Mouse (Mus musculus): ENCODE measurements around the gene G0s2.

The G0s2 gene

DNA sequence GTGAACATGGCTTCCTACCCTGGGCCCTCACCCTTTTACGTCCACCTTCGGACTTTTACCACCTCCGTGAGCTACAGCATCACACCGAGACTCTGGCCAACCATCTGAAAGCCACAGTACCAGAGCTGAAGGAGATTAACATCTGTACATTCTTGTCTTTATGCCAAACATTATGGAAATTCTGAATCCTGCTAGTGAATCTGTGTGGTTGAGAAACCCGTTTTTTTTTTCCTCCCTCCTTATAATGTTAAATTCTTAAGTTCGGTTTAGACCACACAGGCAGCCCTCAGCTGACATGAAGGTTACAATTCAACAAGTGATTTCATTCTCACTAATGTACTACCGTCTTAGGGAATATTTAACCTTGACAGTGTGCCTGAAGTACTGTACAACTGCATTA lies 38.1 kb downstream of the G0s2 start:
- TF ChIP-seq NANOG (IDR thresholded peaks at IDR 0.05; ENCODE audit: borderline replicate concordance, low read length) = no peak
- no peak for TF ChIP-seq POU5F1 (IDR thresholded peaks at IDR 0.05; ENCODE audit: borderline replicate concordance, low read length)
- TF ChIP-seq CTCF (conservative IDR thresholded peaks at IDR 0.05; ENCODE audit: low read length) = no peak
- Histone ChIP-seq H3K4me1 (replicated peaks; ENCODE audit: low read depth, low read length) (no peaks in the 10 kb centered on the region), H3K4me3 (replicated peaks; ENCODE audit: low read length) (no peak overlapping the region)

GRCm38 (mm10) chr1:193234130-193234645 lies 38.8 kb downstream of the G0s2 start:
- Histone ChIP-seq H3K27me3 (ENCODE audit: insufficient read depth, low read length) (no peaks in the 10 kb centered on the region), H3K9me3 (ENCODE audit: low read length) (peaks cover 5% of the 10 kb centered on the region; the same call in 1 of the 2 replicates), H3K4me1 (replicated peaks; ENCODE audit: low read depth, low read length) (no peaks in the 10 kb centered on the region), H3K36me3 (ENCODE audit: insufficient read depth, low read length) (no peaks in the 10 kb centered on the region), H3K4me3 (replicated peaks; ENCODE audit: low read length) (no peak overlapping the region)
- TF ChIP-seq POU5F1 (IDR thresholded peaks at IDR 0.05; ENCODE audit: borderline replicate concordance, low read length) (no peak), NANOG (IDR thresholded peaks at IDR 0.05; ENCODE audit: borderline replicate concordance, low read length) (no peak), CTCF (conservative IDR thresholded peaks at IDR 0.05; ENCODE audit: low read length) (no peak)

More for the DNA sequence above, 38.1 kb downstream of the G0s2 start:
- H3K9me3 ChIP-seq (ENCODE audit: low read length) = peaks cover 7% of the 10 kb centered on the region; the same call in 1 of the 2 replicates
- no peaks in the 10 kb centered on the region for H3K36me3 ChIP-seq (ENCODE audit: insufficient read depth, low read length)
- H3K27me3 ChIP-seq (ENCODE audit: insufficient read depth, low read length) = no peaks in the 10 kb centered on the region

- no peak for TF ChIP-seq CTCF (conservative IDR thresholded peaks at IDR 0.05; ENCODE audit: low read length)
- TF ChIP-seq POU5F1 (IDR thresholded peaks at IDR 0.05; ENCODE audit: borderline replicate concordance, low read length) = no peak
- TF ChIP-seq NANOG (IDR thresholded peaks at IDR 0.05; ENCODE audit: borderline replicate concordance, low read length) = no peak
These were observed 40.3 kb downstream of the G0s2 start for GRCm38 (mm10) chr1:193232732-193233131.

DNA sequence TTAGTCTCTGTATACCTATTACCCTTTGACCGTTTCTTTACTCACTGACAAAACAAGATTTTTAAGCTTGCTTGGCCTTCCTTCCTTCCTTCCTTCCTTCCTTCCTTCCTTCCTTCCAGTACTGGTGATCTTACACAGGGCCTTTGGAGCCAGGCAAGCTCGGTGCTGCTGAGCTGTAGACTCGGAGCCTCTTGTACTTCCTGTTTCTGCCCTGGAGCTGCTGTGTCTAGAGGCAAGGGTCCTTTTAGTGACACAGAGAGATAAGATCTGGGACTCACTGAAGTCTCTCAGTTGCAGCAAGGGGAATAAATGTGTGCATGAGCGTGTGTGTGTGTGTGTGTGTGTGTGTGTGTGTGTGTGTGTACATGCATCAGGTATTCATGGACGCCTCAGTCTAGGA lies 42.1 kb downstream of the G0s2 start:
- Histone ChIP-seq H3K4me1 (replicated peaks; ENCODE audit: low read depth, low read length) (no peaks in the 10 kb centered on the region), H3K9me3 (ENCODE audit: low read length) (no peaks in the 10 kb centered on the region), H3K4me3 (replicated peaks; ENCODE audit: low read length) (no peak overlapping the region), H3K27me3 (ENCODE audit: insufficient read depth, low read length) (no peaks in the 10 kb centered on the region), H3K36me3 (ENCODE audit: insufficient read depth, low read length) (no peaks in the 10 kb centered on the region)
- no peak for TF ChIP-seq NANOG (IDR thresholded peaks at IDR 0.05; ENCODE audit: borderline replicate concordance, low read length)
- TF ChIP-seq CTCF (conservative IDR thresholded peaks at IDR 0.05; ENCODE audit: low read length) = no peak
- TF ChIP-seq POU5F1 (IDR thresholded peaks at IDR 0.05; ENCODE audit: borderline replicate concordance, low read length) = no peak

More at GRCm38 (mm10) chr1:193232732-193233131, 40.3 kb downstream of the G0s2 start:
- no peak overlapping the region for H3K4me3 ChIP-seq (replicated peaks; ENCODE audit: low read length)
- no peaks in the 10 kb centered on the region for H3K27me3 ChIP-seq (ENCODE audit: insufficient read depth, low read length)
- H3K36me3 ChIP-seq (ENCODE audit: insufficient read depth, low read length) = no peaks in the 10 kb centered on the region
- H3K4me1 ChIP-seq (replicated peaks; ENCODE audit: low read depth, low read length) = no peaks in the 10 kb centered on the region
- no peaks in the 10 kb centered on the region for H3K9me3 ChIP-seq (ENCODE audit: low read length)

DNA sequence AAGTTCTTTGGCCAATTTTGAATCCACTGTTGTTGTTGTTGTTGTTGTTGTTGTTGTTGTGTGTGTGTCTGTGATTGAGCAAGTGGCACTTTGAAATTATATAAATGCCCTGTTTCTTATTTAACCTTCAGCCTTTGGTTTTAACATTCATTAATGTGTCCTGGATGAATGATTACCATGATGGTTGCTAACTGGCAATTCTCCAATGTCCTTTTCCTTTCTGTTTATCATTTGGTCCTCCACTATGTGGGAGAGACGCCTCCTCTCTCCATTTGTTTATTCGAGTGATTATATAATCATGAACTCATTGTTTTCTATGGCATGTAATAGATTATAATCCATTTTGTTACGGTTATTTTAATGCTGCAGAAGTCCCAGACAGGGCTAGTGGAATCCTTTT lies 42.5 kb downstream of the G0s2 start:
- Histone ChIP-seq H3K9me3 (ENCODE audit: low read length) (no peaks in the 10 kb centered on the region), H3K27me3 (ENCODE audit: insufficient read depth, low read length) (no peaks in the 10 kb centered on the region), H3K4me3 (replicated peaks; ENCODE audit: low read length) (no peak overlapping the region), H3K36me3 (ENCODE audit: insufficient read depth, low read length) (no peaks in the 10 kb centered on the region), H3K4me1 (replicated peaks; ENCODE audit: low read depth, low read length) (no peaks in the 10 kb centered on the region)
- TF ChIP-seq NANOG (IDR thresholded peaks at IDR 0.05; ENCODE audit: borderline replicate concordance, low read length) (no peak), POU5F1 (IDR thresholded peaks at IDR 0.05; ENCODE audit: borderline replicate concordance, low read length) (no peak), CTCF (conservative IDR thresholded peaks at IDR 0.05; ENCODE audit: low read length) (no peak)

DNA sequence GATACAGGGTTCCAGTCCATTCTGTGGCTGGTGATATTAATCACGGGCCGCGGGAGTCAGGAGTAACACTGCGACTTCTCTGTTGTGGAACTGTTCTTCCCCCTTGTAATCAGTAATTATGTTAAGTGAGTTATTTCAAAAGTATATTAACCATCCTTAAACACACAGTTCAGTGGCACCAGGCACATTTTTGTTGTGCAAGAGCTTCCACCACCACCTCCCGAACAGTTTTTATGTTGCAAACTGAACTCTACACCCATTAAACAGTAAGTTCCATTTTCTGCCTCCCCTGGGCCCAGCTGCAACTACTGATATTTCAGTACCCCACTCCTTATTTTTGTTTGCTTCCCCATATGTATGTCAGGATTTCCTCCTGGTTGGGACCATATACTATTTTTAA lies 43.4 kb downstream of the G0s2 start:
- Histone ChIP-seq H3K27me3 (ENCODE audit: insufficient read depth, low read length) (no peaks in the 10 kb centered on the region), H3K4me3 (replicated peaks; ENCODE audit: low read length) (no peak overlapping the region)
- TF ChIP-seq POU5F1 (IDR thresholded peaks at IDR 0.05; ENCODE audit: borderline replicate concordance, low read length) (no peak), NANOG (IDR thresholded peaks at IDR 0.05; ENCODE audit: borderline replicate concordance, low read length) (no peak), CTCF (conservative IDR thresholded peaks at IDR 0.05; ENCODE audit: low read length) (no peak)

DNA sequence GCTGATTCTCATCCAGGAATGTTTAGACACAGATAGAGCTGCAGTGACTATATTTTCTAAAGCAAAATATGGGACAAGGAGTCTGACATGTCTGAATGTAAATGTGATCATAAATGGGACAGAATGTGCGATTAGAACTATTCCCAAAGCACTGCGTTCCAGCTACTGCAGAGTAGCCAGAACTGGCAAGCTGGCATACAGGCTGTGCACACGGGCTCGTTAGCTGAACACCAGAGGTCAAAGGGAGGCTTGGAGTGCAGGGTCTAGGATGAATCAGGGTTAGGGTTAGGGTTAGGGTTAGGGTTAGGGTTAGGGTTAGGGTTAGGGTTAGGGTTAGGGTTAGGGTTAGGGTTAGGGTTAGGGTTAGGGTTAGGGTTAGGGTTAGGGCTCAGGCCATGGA lies 45.5 kb downstream of the G0s2 start:
- Histone ChIP-seq H3K36me3 (ENCODE audit: insufficient read depth, low read length) (no peaks in the 10 kb centered on the region), H3K27me3 (ENCODE audit: insufficient read depth, low read length) (no peaks in the 10 kb centered on the region), H3K4me3 (replicated peaks; ENCODE audit: low read length) (no peak overlapping the region), H3K9me3 (ENCODE audit: low read length) (no peaks in the 10 kb centered on the region), H3K4me1 (replicated peaks; ENCODE audit: low read depth, low read length) (no peaks in the 10 kb centered on the region)
- TF ChIP-seq NANOG (IDR thresholded peaks at IDR 0.05; ENCODE audit: borderline replicate concordance, low read length) = no peak
- TF ChIP-seq POU5F1 (IDR thresholded peaks at IDR 0.05; ENCODE audit: borderline replicate concordance, low read length) = no peak
- no peak for TF ChIP-seq CTCF (conservative IDR thresholded peaks at IDR 0.05; ENCODE audit: low read length)

More for the DNA sequence above, 43.4 kb downstream of the G0s2 start:
- no peaks in the 10 kb centered on the region for H3K4me1 ChIP-seq (replicated peaks; ENCODE audit: low read depth, low read length)
- H3K36me3 ChIP-seq (ENCODE audit: insufficient read depth, low read length) = no peaks in the 10 kb centered on the region
- H3K9me3 ChIP-seq (ENCODE audit: low read length) = no peaks in the 10 kb centered on the region

DNA sequence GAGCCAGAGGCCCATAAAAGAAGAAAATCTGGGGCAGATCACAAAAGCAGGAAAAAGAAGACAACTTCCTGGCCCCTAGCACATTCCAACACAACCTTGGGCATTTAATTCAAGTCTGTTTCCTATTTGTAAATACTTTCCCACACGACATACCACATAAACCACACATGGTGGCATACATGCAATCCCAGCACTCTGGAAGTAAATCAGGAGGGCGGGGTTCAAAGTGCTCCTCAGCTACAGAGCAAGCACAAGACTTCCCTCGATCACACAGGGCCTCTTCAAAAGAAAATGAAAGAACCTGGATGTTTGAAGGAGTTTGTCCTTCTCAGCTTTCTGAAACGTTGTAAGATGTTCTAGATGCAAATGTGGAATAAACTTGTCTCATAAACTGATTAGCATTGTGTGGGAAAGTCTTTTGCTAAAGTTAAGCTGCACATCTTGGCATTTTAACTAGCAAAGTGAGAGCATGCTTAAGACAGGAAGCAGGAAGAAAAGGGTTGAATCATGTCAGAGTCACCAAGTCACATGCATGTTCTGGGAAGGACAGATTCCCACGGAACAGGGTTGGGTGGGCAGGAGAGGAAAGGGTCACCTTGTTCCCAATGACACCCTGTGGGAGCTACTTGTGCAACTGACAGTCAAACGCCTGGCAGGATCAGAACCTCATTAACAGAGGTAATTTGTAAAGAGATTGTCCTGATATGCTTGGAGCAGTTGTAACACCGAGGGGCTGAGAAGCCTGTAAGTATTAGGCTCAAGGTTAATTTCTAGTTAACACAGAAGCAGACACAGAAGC lies 46.1 kb downstream of the G0s2 start:
- no peaks in the 10 kb centered on the region for H3K36me3 ChIP-seq (ENCODE audit: insufficient read depth, low read length)
- no peaks in the 10 kb centered on the region for H3K27me3 ChIP-seq (ENCODE audit: insufficient read depth, low read length)
- H3K4me3 ChIP-seq (replicated peaks; ENCODE audit: low read length) = no peak overlapping the region
- no peak for TF ChIP-seq POU5F1 (IDR thresholded peaks at IDR 0.05; ENCODE audit: borderline replicate concordance, low read length)
- no peak for TF ChIP-seq CTCF (conservative IDR thresholded peaks at IDR 0.05; ENCODE audit: low read length)
- TF ChIP-seq NANOG (IDR thresholded peaks at IDR 0.05; ENCODE audit: borderline replicate concordance, low read length) = no peak
- no peaks in the 10 kb centered on the region for H3K4me1 ChIP-seq (replicated peaks; ENCODE audit: low read depth, low read length)
- no peaks in the 10 kb centered on the region for H3K9me3 ChIP-seq (ENCODE audit: low read length)
